Mouse (Mus musculus) forebrain, embryonic 11.5 days (tissue): ENCODE measurements around the gene Serpina3k. TPM values are rescaled to one million over a fixed set of nuclear protein-coding genes. Genes with fewer than 3 reads are reported as not detected.
"Not testable (repeated sequence)": the region's sequence is repeated elsewhere in the genome, so short reads cannot be mapped to it uniquely, and the experiment has no call there.

Source experiments
- ATAC-seq: fragments of 200-750 bp; cut with Nextera tagmentation; replicated peaks from 2 replicates; pipeline ENCODE4 v1.8.0; 2017; ENCODE audit warnings: moderate TSS enrichment; ENCODE audit not compliant: low FRiP score
- DNase-seq: peaks from one replicate; pipeline ENCODE4 v3.0.0-alpha.2; 2017; ENCODE audit warnings: low spot score
- H3K27ac ChIP-seq: fragments of 300-500 bp; sonication (generic); 2 replicates; pipeline ENCODE4 v1.5.1; 2014; ENCODE audit warnings: low read depth, low read length
- H3K27me3 ChIP-seq: fragments of 300-500 bp; sonication (generic); 2 replicates; pipeline ENCODE4 v1.6.1; 2014; ENCODE audit warnings: mild to moderate bottlenecking, low read length, mixed read lengths; ENCODE audit not compliant: control insufficient read depth, insufficient read depth
- H3K36me3 ChIP-seq: fragments of 300-500 bp; sonication (generic); 2 replicates; pipeline ENCODE4 v1.6.1; 2014; ENCODE audit warnings: mild to moderate bottlenecking, low read length, moderate library complexity, mixed read lengths; ENCODE audit not compliant: control insufficient read depth, insufficient read depth
- H3K4me1 ChIP-seq: fragments of 300-500 bp; sonication (generic); replicated peaks from 2 replicates; pipeline ENCODE4 v1.6.1; 2014; ENCODE audit warnings: low read length, mixed read lengths; ENCODE audit not compliant: control insufficient read depth, insufficient read depth
- H3K4me2 ChIP-seq: fragments of 300-500 bp; sonication (generic); 2 replicates; pipeline ENCODE4 v1.6.1; 2014; ENCODE audit warnings: low read depth, mild to moderate bottlenecking, low read length, moderate library complexity, mixed read lengths; ENCODE audit not compliant: severe bottlenecking
- H3K4me3 ChIP-seq: fragments of 300-500 bp; sonication (generic); 2 replicates; pipeline ENCODE4 v1.5.1; 2014; ENCODE audit warnings: low read depth, low read length
- H3K9ac ChIP-seq: fragments of 300-500 bp; sonication (generic); 2 replicates; pipeline ENCODE4 v1.6.1; 2014; ENCODE audit warnings: low read length
- H3K9me3 ChIP-seq: fragments of 300-500 bp; sonication (generic); 2 replicates; pipeline ENCODE4 v1.6.1; 2016; ENCODE audit warnings: low read length, mixed read lengths; ENCODE audit not compliant: control insufficient read depth
- WGBS: fragments of 180-500 bp; shearing (Covaris S2); extraction: QIAGEN DNeasy Blood & Tissue Kit; methylation state at CpG from one replicate; pipeline ENCODE4 v1.1.7; 2014; 5-methylcytosine and 5-hydroxymethylcytosine counted together
- polyA plus RNA-seq: library from polyadenylated mRNA; unstranded; fragments of >200 nt; fragmentation: Nextera tagmentation; extraction: Ambion mirVana; gene quantifications from 2 replicates; pipeline ENCODE4 v1.2.1, GENCODE M21; 2014

Serpina3k gene
- polyA plus RNA-seq, 1 experiment from 2014 or later, result not detected

- H3K27me3 ChIP-seq, H3K4me3 ChIP-seq, H3K27ac ChIP-seq, H3K9ac ChIP-seq, H3K9me3 ChIP-seq, H3K4me1 ChIP-seq, ATAC-seq, DNase-seq, H3K4me2 ChIP-seq, H3K36me3 ChIP-seq: not testable (repeated sequence)
- WGBS, result 76% methylated on average over 2 of the region's 2 CpGs
Observed at GRCm38 (mm10) chr12:104378351-104378750, 40.1 kb downstream of the Serpina3k start.

- ATAC-seq, DNase-seq, H3K27ac ChIP-seq, H3K9me3 ChIP-seq, H3K4me3 ChIP-seq, H3K9ac ChIP-seq, H3K4me1 ChIP-seq, H3K36me3 ChIP-seq, H3K4me2 ChIP-seq, H3K27me3 ChIP-seq: not testable (repeated sequence)
- WGBS, result 45% methylated on average over 5 of the region's 5 CpGs
Observed at GRCm38 (mm10) chr12:104378815-104379214, 40.5 kb downstream of the Serpina3k start.

GRCm38 (mm10) chr12:104379856-104380255, 41.6 kb downstream of the Serpina3k start:
- no peak overlapping the region for H3K4me3 ChIP-seq
- no peak for DNase-seq
- no peaks in the 10 kb centered on the region for H3K9me3 ChIP-seq
- H3K27ac ChIP-seq, result no peak overlapping the region
- no peaks in the 10 kb centered on the region for H3K36me3 ChIP-seq
- ATAC-seq, result no peak
- 94% methylated on average over 11 of the region's 11 CpGs for WGBS
- no peak overlapping the region for H3K4me2 ChIP-seq
- H3K27me3 ChIP-seq, result no peaks in the 10 kb centered on the region
- no peaks in the 10 kb centered on the region for H3K4me1 ChIP-seq
- no peak overlapping the region for H3K9ac ChIP-seq

- H3K27ac ChIP-seq, ATAC-seq, H3K4me2 ChIP-seq, H3K9me3 ChIP-seq, H3K9ac ChIP-seq, H3K36me3 ChIP-seq, H3K27me3 ChIP-seq, H3K4me1 ChIP-seq, DNase-seq, H3K4me3 ChIP-seq: not testable (repeated sequence)
- WGBS, result 93% methylated on average over 8 of the region's 8 CpGs
Observed at GRCm38 (mm10) chr12:104381071-104381604, 42.9 kb downstream of the Serpina3k start.

- not testable (repeated sequence) for DNase-seq, H3K4me1 ChIP-seq, ATAC-seq
Observed at GRCm38 (mm10) chr12:104385987-104386386, 47.7 kb downstream of the Serpina3k start.

GRCm38 (mm10) chr12:104386878-104387277, 48.6 kb downstream of the Serpina3k start:
- not testable (repeated sequence) for H3K9ac ChIP-seq, H3K9me3 ChIP-seq, H3K27ac ChIP-seq, DNase-seq, ATAC-seq, H3K36me3 ChIP-seq, H3K4me2 ChIP-seq, H3K27me3 ChIP-seq, H3K4me1 ChIP-seq, H3K4me3 ChIP-seq
- 69% methylated on average over 2 of the region's 2 CpGs for whole genome bisulfite sequencing

More at GRCm38 (mm10) chr12:104385987-104386386, 47.7 kb downstream of the Serpina3k start:
- H3K4me2 ChIP-seq, H3K27me3 ChIP-seq, H3K9me3 ChIP-seq, H3K36me3 ChIP-seq, H3K4me3 ChIP-seq, H3K27ac ChIP-seq, H3K9ac ChIP-seq: not testable (repeated sequence)

- H3K4me2 ChIP-seq, result no peak overlapping the region
- no peak for ATAC-seq
- no peak for DNase-seq
- H3K9ac ChIP-seq, result no peak overlapping the region
- H3K4me3 ChIP-seq, result no peak overlapping the region
- H3K27ac ChIP-seq, result no peak overlapping the region
- no peaks in the 10 kb centered on the region for H3K27me3 ChIP-seq
- H3K4me1 ChIP-seq, result no peaks in the 10 kb centered on the region
- H3K36me3 ChIP-seq, result no peaks in the 10 kb centered on the region
- H3K9me3 ChIP-seq, result no peaks in the 10 kb centered on the region
Observed at GRCm38 (mm10) chr12:104388477-104388876, 50.2 kb downstream of the Serpina3k start.

GRCm38 (mm10) chr12:104391057-104391456, 52.8 kb downstream of the Serpina3k start:
- not testable (repeated sequence) for H3K27ac ChIP-seq, H3K9ac ChIP-seq, DNase-seq

More at GRCm38 (mm10) chr12:104391057-104391456, 52.8 kb downstream of the Serpina3k start:
- H3K4me1 ChIP-seq, H3K27me3 ChIP-seq, H3K4me3 ChIP-seq, H3K36me3 ChIP-seq, H3K9me3 ChIP-seq, ATAC-seq, H3K4me2 ChIP-seq: not testable (repeated sequence)
- WGBS, result 74% methylated on average over 2 of the region's 2 CpGs
